Mouse (Mus musculus) erythroblast, embryonic 14.5 days (primary cell): Measurements from ENCODE around the gene Tekt1.

ENCODE experiments used
- GATA1 ChIP-seq: IDR thresholded peaks from 2 replicates; pipeline ENCODE4 v1.6.1; 2012; ENCODE audit warnings: low read length, inconsistent platforms, mixed read lengths
- TAL1 ChIP-seq: IDR thresholded peaks from 3 replicates; pipeline ENCODE4 v1.6.1; 2012; ENCODE audit warnings: low read length, inconsistent platforms, mixed read lengths

DNA sequence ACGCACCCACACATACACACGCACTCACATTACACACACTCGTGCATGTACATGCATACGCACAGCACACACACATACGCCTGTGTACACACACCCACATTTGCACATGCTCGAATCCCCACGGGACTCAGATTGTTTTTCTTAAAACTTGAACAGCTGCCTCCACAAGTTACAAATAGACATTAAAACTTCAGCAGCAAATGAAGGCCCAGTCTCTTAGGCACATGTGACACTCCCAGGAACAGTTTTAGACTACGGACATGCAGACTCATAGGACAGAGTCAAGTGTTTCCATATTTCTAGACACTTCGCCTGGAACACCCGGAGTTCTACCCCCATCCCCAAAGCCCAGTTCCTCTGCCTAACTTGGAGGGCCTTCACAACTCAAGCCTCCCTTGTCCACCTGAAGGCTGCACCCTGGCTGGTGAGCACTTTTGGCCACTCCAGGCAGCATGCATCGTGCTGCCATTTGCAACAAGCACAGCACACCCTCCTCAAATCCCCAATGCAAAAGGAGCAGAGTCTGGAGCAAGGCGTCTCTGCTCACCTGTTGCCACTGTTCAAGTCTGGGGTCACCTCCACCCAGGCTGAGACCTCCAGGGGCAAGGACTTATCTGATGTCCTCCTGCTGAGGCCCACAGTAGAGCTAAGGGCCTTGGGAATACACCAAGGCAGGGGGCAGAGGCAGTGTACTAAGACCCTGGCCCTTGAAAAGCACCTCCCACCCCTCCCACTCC is 47.6 kb upstream of the Tekt1 start:
- TF ChIP-seq TAL1 (no peak), GATA1 (no peak)
